Mouse (Mus musculus): ENCODE measurements around the gene Htra3.

The Htra3 gene

DNA sequence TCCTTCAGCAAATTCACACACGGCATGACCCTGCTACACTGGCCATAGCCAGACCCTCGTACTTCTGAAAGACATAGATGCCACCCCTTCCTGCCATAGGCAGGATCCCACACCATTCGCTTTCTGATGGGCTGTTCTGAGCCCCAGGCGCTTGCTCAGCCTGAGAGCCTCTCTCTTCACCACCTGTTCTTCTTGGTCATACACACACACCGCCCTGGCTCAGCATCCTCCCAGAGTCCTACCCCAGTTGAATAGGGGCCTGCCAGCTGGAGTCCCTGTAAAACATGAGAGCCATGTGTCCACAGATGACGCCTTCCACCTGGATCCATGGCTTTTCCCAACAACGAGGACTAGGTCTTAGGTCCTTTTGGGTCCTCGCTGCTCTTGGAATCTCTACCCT, 66.9 kb downstream of the Htra3 start:
- no peak for DNase-seq (ENCODE audit: low spot score in 2 of 2)

- no peak for DNase-seq (ENCODE audit: low spot score in 2 of 2)
Observed at GRCm38 (mm10) chr5:35611900-35612299, 67.7 kb downstream of the Htra3 start.

DNA sequence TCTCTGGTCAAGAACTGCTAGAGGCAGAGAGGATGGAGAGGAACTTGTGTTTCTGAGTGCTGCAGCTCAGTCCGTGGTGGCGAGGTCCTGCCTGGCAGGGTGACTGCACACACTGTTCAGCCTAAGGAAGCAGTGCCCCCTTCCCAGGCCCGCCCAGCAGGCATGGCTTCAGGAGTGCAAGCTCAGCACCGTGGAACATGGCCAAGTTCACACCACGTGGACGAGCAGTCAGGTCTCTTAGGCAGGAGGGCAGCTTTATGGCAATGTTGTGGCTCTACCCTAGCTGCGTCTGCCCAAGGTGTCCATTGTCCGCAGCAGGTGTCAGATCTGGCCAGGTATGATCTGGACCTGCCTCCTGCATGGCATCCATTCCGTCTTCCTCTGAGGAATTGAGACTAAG, 68.4 kb downstream of the Htra3 start:
- DNase-seq (ENCODE audit: low spot score in 2 of 2), result no peak

- no peak for DNase-seq (ENCODE audit: low spot score in 2 of 2)
Observed at GRCm38 (mm10) chr5:35610381-35610780, 69.2 kb downstream of the Htra3 start.

GRCm38 (mm10) chr5:35609971-35610370, 69.6 kb downstream of the Htra3 start:
- no peak for DNase-seq (ENCODE audit: low spot score in 2 of 2)

DNA sequence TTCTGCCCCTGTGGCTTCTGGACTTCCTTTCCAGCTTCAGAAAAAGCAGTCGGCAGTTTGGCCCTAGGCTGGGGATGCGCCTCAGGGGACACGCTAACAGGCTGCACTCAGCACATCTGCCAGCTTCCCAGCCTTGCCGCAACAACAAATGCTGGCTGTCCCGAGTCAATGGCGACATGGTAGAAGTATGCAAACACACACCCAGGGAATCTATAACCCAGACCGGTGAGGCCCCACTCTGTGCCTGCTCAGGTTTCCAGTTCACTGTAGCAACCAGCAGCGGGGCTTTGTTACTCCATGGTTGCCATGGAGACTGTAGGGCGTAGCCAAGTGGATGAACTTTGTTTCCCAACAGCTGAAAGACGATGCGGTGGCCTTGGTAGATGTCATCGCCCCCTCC, 70.2 kb downstream of the Htra3 start:
- no peak for DNase-seq (ENCODE audit: low spot score in 2 of 2)

GRCm38 (mm10) chr5:35608559-35608958, 71.0 kb downstream of the Htra3 start:
- no peak for DNase-seq (ENCODE audit: low spot score in 2 of 2)

DNA sequence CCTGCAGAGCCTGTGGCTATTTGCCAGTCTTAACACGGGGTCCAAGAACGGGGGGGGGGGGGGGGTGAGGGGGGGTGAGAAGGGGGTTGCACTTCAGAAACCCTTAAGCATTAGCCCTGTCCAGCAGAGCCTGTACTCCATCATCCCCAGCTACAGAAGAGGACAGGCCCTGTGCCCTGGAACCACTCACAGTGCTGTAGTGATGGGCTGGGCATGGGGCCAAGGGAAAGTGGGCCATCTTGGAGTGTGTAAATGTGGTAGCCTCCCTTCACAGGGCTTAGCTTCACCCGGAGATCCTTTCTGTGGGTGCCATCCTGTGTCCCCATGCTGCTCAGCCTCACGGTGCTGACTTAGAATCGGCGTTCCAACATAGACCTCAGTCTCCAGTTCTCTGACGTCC, 71.8 kb downstream of the Htra3 start:
- DNase-seq (ENCODE audit: low spot score in 2 of 2), result peak in 1 of 2 experiments; percentile 11

DNA sequence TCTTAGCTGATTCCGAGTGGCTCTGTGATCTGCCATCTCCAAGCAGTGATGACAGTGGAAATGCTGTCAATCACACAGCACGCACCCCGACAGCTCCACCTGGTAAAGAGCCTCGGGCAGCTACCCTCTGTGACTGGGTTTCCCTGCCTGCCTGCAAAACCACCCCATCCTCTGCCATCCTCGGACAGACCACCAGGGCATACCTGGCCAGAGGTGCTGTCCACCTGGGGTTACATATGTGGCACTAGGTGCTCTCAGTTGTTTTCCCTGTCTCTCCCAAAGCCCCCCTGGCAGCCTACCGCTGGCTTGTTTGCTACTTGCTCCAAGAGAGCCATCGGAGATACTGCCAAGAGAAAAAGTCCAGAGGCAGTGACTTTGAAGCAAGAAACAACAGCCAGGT, 72.8 kb downstream of the Htra3 start:
- DNase-seq (ENCODE audit: low spot score in 2 of 2), result no peak

DNA sequence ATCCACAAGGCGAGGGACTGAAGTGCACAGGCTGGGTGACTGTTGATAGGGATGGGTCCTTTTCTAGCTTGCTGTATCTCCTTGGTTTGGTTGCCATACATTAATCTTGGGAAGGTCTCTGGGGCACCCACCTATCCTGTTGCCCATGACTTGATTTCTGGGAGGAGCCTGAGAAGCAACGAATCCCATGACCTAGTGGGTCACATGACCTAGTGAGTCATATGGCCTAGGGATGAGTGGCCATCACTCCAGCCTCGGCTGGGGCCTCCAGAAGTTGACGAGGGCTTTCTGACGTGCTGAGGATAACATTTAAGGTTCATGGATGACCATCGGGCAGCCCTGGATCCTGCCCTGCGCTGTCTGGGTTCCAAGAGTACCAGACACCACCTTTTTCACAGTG, 74.2 kb downstream of the Htra3 start:
- DNase-seq (ENCODE audit: low spot score in 2 of 2), result no peak
